Mouse (Mus musculus) limb, embryonic 11.5 days (tissue): ENCODE measurements at regions not wholly inside any gene's neighbourhood (a gene's known extent, or its start where the extent isn't known, plus 50 kb on each side); places are given as distances from the start of the nearest gene placed in this dataset.

Source experiments
- ATAC-seq: fragments of 200-750 bp; cut with Nextera tagmentation; 2 replicates; pipeline ENCODE4 v1.8.0; 2017; ENCODE audit warnings: low read depth; ENCODE audit not compliant: insufficient number of reproducible peaks, low FRiP score, low TSS enrichment
- DNase-seq: peaks from one replicate; pipeline ENCODE4 v3.0.0-alpha.2; 2015; ENCODE audit warnings: low spot score
- H3K27ac ChIP-seq: fragments of 300-500 bp; sonication (generic); replicated peaks from 2 replicates; pipeline ENCODE4 v1.5.1; 2014; ENCODE audit warnings: low read depth, mild to moderate bottlenecking, low read length
- H3K27me3 ChIP-seq: fragments of 300-500 bp; sonication (generic); 2 replicates; pipeline ENCODE4 v1.6.1; 2014; ENCODE audit warnings: mild to moderate bottlenecking, low read length, mixed read lengths; ENCODE audit not compliant: control insufficient read depth, insufficient read depth
- H3K36me3 ChIP-seq: fragments of 300-500 bp; sonication (generic); 2 replicates; pipeline ENCODE4 v1.6.1; 2014; ENCODE audit warnings: mild to moderate bottlenecking, low read length, moderate library complexity, mixed read lengths; ENCODE audit not compliant: control insufficient read depth, insufficient read depth
- H3K4me1 ChIP-seq: fragments of 300-500 bp; sonication (generic); 2 replicates; pipeline ENCODE4 v1.6.1; 2014; ENCODE audit warnings: low read length, mixed read lengths; ENCODE audit not compliant: control insufficient read depth, insufficient read depth
- H3K4me2 ChIP-seq: fragments of 300-500 bp; sonication (generic); 2 replicates; pipeline ENCODE4 v1.6.1; 2014; ENCODE audit warnings: low read depth, mild to moderate bottlenecking, moderate library complexity; ENCODE audit not compliant: severe bottlenecking
- H3K4me3 ChIP-seq: fragments of 300-500 bp; sonication (generic); 2 replicates; pipeline ENCODE4 v1.5.1; 2014; ENCODE audit warnings: low read depth, low read length
- H3K9ac ChIP-seq: fragments of 300-500 bp; sonication (generic); 2 replicates; pipeline ENCODE4 v1.6.1; 2014; ENCODE audit warnings: mild to moderate bottlenecking, low read length
- H3K9me3 ChIP-seq: fragments of 300-500 bp; sonication (generic); 2 replicates; pipeline ENCODE4 v1.6.1; 2016; ENCODE audit warnings: low read length; ENCODE audit not compliant: control insufficient read depth
- WGBS: fragments of 180-500 bp; shearing (Covaris S2); extraction: QIAGEN DNeasy Blood & Tissue Kit; methylation state at CpG from one replicate; pipeline ENCODE4 v1.1.7; 2014; 5-methylcytosine and 5-hydroxymethylcytosine counted together

GRCm38 (mm10) chr6:17209792-17210191 is 71.2 kb upstream of the Cav2 start:
- no peaks in the 10 kb centered on the region for H3K9me3 ChIP-seq
- no peaks in the 10 kb centered on the region for H3K4me1 ChIP-seq
- no peak overlapping the region for H3K4me2 ChIP-seq
- DNase-seq, result no peak
- no peak for ATAC-seq
- H3K27ac ChIP-seq, result no peak overlapping the region
- no peaks in the 10 kb centered on the region for H3K36me3 ChIP-seq
- H3K4me3 ChIP-seq, result no peak overlapping the region
- WGBS, result 61% methylated on average over 4 of the region's 4 CpGs
- no peak overlapping the region for H3K9ac ChIP-seq
- no peaks in the 10 kb centered on the region for H3K27me3 ChIP-seq

- ATAC-seq, result no peak
These were observed 69.6 kb upstream of the Cav2 start for GRCm38 (mm10) chr6:17211346-17211745.

GRCm38 (mm10) chr6:17214774-17215173 is 66.2 kb upstream of the Cav2 start:
- H3K36me3 ChIP-seq, result no peaks in the 10 kb centered on the region
- DNase-seq, result no peak
- no peak overlapping the region for H3K9ac ChIP-seq
- no peak overlapping the region for H3K4me2 ChIP-seq
- no peaks in the 10 kb centered on the region for H3K9me3 ChIP-seq
- no peak overlapping the region for H3K4me3 ChIP-seq
- H3K4me1 ChIP-seq, result no peaks in the 10 kb centered on the region
- H3K27me3 ChIP-seq, result no peaks in the 10 kb centered on the region
- H3K27ac ChIP-seq, result no peak overlapping the region
- 82% methylated on average over 9 of the region's 9 CpGs for WGBS
- ATAC-seq, result no peak

More at GRCm38 (mm10) chr6:17211346-17211745, 69.6 kb upstream of the Cav2 start:
- no peak overlapping the region for H3K4me3 ChIP-seq
- no peak overlapping the region for H3K4me2 ChIP-seq
- no peak for DNase-seq
- no peak overlapping the region for H3K27ac ChIP-seq
- 73% methylated on average over 5 of the region's 5 CpGs for WGBS
- no peak overlapping the region for H3K9ac ChIP-seq
- H3K27me3 ChIP-seq, result no peaks in the 10 kb centered on the region
- H3K4me1 ChIP-seq, result no peaks in the 10 kb centered on the region
- no peaks in the 10 kb centered on the region for H3K36me3 ChIP-seq
- H3K9me3 ChIP-seq, result no peaks in the 10 kb centered on the region

- WGBS, result 67% methylated on average over 1 of the region's 1 CpGs
- no peaks in the 10 kb centered on the region for H3K4me1 ChIP-seq
- no peaks in the 10 kb centered on the region for H3K27me3 ChIP-seq
- ATAC-seq (no peak), DNase-seq (no peak)
- no peak overlapping the region for H3K4me3 ChIP-seq
- H3K9ac ChIP-seq, result no peak overlapping the region
- no peak overlapping the region for H3K27ac ChIP-seq
- H3K36me3 ChIP-seq, result no peaks in the 10 kb centered on the region
- H3K9me3 ChIP-seq, result no peaks in the 10 kb centered on the region
- no peak overlapping the region for H3K4me2 ChIP-seq
These were observed 64.5 kb upstream of the Cav2 start for GRCm38 (mm10) chr6:17216442-17216841.

- H3K4me3 ChIP-seq, result no peak overlapping the region
- H3K4me2 ChIP-seq, result no peak overlapping the region
- no peaks in the 10 kb centered on the region for H3K4me1 ChIP-seq
- no peaks in the 10 kb centered on the region for H3K27me3 ChIP-seq
- no peak for ATAC-seq
- H3K36me3 ChIP-seq, result no peaks in the 10 kb centered on the region
- no peak for DNase-seq
- WGBS, result 74% methylated on average over 2 of the region's 2 CpGs
- H3K27ac ChIP-seq, result no peak overlapping the region
- no peaks in the 10 kb centered on the region for H3K9me3 ChIP-seq
- no peak overlapping the region for H3K9ac ChIP-seq
These were observed 57.2 kb upstream of the Cav2 start for GRCm38 (mm10) chr6:17223744-17224143.

GRCm38 (mm10) chr6:17224852-17225251 is 56.1 kb upstream of the Cav2 start:
- H3K4me1 ChIP-seq, result no peaks in the 10 kb centered on the region
- 89% methylated on average over 5 of the region's 5 CpGs for WGBS
- H3K36me3 ChIP-seq, result no peaks in the 10 kb centered on the region
- no peaks in the 10 kb centered on the region for H3K9me3 ChIP-seq
- H3K27me3 ChIP-seq, result no peaks in the 10 kb centered on the region
- H3K27ac ChIP-seq, result no peak overlapping the region
- no peak overlapping the region for H3K9ac ChIP-seq
- ATAC-seq, result no peak
- no peak for DNase-seq
- no peak overlapping the region for H3K4me2 ChIP-seq
- no peak overlapping the region for H3K4me3 ChIP-seq

- no peak for DNase-seq
- Histone ChIP-seq H3K4me3 (no peak overlapping the region), H3K4me1 (no peaks in the 10 kb centered on the region), H3K9me3 (no peaks in the 10 kb centered on the region), H3K27ac (no peak overlapping the region), H3K36me3 (no peaks in the 10 kb centered on the region), H3K9ac (no peak overlapping the region), H3K4me2 (no peak overlapping the region), H3K27me3 (no peaks in the 10 kb centered on the region)
- WGBS, result 82% methylated on average over 6 of the region's 6 CpGs
- no peak for ATAC-seq
These were observed 54.5 kb upstream of the Cav2 start for GRCm38 (mm10) chr6:17226483-17226882.
